Mouse (Mus musculus): ENCODE data around the gene Kcnj10. TPM values are rescaled to one million over a fixed set of nuclear protein-coding genes. Genes with fewer than 3 reads are reported as not detected.

The Kcnj10 gene
- total and polyA plus RNA-seq, 2 experiments, result 0.34 to 0.37 TPM

DNA sequence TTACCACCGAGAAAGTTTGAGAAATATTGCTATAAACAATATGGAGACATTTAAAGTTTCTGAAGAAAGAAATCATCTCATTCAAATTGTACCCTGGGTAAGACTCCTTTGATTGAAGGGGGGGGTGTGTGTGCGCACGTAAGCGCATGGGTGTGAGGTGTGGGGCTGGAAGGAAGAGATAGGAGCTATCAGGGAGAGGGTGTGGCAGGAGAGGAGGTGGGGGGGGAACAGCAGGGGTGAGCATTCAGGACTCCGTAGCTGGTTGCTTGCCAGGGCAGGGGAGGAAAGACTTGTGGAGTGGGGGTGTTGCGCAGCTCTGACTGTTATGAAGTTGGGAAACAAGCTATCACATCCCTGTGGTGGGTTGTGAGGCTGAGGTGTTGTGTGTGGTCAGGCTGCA lies 36.6 kb upstream of the Kcnj10 start:
- Histone ChIP-seq H3K4me3 (ENCODE audit: insufficient read depth, low read depth, low read length) (no peak overlapping the region), H3K27me3 (ENCODE audit: control insufficient read depth, insufficient read depth, low read length) (no peaks in the 10 kb centered on the region), H3K36me3 (ENCODE audit: control insufficient read depth, insufficient read depth, low read length) (no peaks in the 10 kb centered on the region), H3K9ac (ENCODE audit: low read depth, low read length) (no peak overlapping the region), H3K27ac (replicated peaks; ENCODE audit: insufficient read depth, low read depth, low read length) (no peak overlapping the region), H3K79me2 (ENCODE audit: control insufficient read depth, insufficient read depth, low read length) (no peaks in the 10 kb centered on the region), H3K4me1 (ENCODE audit: control insufficient read depth, insufficient read depth, low read length) (peaks cover 6% of the 10 kb centered on the region; the same call in 1 of the 2 replicates)
- 79% methylated on average over 6 of the region's 6 CpGs for WGBS
- DNase-seq (ENCODE audit: extremely low read depth, low read depth, low spot score), result no peak
- TF ChIP-seq CTCF (IDR thresholded peaks at IDR 0.05; ENCODE audit: low read depth, low read length) (no peak), POLR2A (IDR thresholded peaks at IDR 0.05; ENCODE audit: extremely low read depth, insufficient read depth, low read length) (no peak)

DNA sequence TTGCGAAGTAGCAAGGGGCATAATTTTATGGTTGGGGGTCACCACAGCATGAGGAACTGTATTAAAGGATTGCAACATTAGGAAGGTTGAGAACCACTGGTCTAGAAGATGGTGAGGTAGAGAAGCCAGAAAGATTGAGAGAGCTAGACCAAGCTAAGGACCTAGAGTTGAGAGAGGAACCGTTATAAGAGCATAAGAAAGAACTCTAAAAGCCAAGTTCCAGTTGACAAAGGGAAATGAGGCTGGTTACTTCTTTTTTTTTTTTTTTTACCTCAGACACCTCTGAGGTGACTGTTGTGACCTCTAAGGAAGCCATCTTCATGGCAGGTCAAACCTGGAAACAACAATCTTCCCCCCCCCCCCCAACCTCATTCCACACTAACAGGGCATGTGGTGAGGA lies 35.9 kb upstream of the Kcnj10 start:
- H3K27ac ChIP-seq (replicated peaks; ENCODE audit: insufficient read depth, low read depth, low read length), result no peak overlapping the region
- H3K27me3 ChIP-seq (ENCODE audit: control insufficient read depth, insufficient read depth, low read length), result no peaks in the 10 kb centered on the region
- no peaks in the 10 kb centered on the region for H3K36me3 ChIP-seq (ENCODE audit: control insufficient read depth, insufficient read depth, low read length)
- H3K4me3 ChIP-seq (ENCODE audit: insufficient read depth, low read depth, low read length), result no peak overlapping the region
- H3K9ac ChIP-seq (ENCODE audit: low read depth, low read length), result no peak overlapping the region
- no peak for DNase-seq (ENCODE audit: extremely low read depth, low read depth, low spot score)
- 95% methylated on average over 2 of the region's 2 CpGs for whole genome bisulfite sequencing
- TF ChIP-seq CTCF (IDR thresholded peaks at IDR 0.05; ENCODE audit: low read depth, low read length) (no peak), POLR2A (IDR thresholded peaks at IDR 0.05; ENCODE audit: extremely low read depth, insufficient read depth, low read length) (no peak)
- H3K79me2 ChIP-seq (ENCODE audit: control insufficient read depth, insufficient read depth, low read length), result no peaks in the 10 kb centered on the region
- H3K4me1 ChIP-seq (ENCODE audit: control insufficient read depth, insufficient read depth, low read length), result peaks cover 8% of the 10 kb centered on the region; the same call in 1 of the 2 replicates

DNA sequence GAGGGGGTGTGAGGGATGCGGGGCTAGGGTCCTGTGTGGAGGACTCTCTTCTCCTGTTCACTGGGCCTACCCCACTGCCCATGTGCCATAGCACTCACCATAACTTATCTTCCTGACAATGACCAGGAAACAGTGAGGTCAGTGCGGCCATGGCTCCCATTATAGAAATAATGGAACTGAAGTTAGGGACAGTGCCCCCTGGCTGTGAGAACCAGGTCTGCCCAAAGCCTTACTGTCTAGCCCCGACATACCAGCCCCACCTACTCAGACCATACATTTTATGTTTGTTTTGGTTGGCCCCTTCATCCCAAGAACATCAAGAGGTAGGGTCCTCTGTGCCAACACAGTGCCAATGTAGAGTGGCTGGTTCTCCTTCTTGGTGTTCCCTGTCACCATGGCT lies 35.4 kb upstream of the Kcnj10 start:
- H3K27ac ChIP-seq (replicated peaks; ENCODE audit: insufficient read depth, low read depth, low read length), result no peak overlapping the region
- no peak for DNase-seq (ENCODE audit: extremely low read depth, low read depth, low spot score)
- H3K4me3 ChIP-seq (ENCODE audit: insufficient read depth, low read depth, low read length), result no peak overlapping the region
- peaks cover 13% of the 10 kb centered on the region; the same call in 1 of the 2 replicates for H3K4me1 ChIP-seq (ENCODE audit: control insufficient read depth, insufficient read depth, low read length)
- H3K9ac ChIP-seq (ENCODE audit: low read depth, low read length), result no peak overlapping the region
- no peaks in the 10 kb centered on the region for H3K27me3 ChIP-seq (ENCODE audit: control insufficient read depth, insufficient read depth, low read length)
- H3K79me2 ChIP-seq (ENCODE audit: control insufficient read depth, insufficient read depth, low read length), result no peaks in the 10 kb centered on the region
- no peaks in the 10 kb centered on the region for H3K36me3 ChIP-seq (ENCODE audit: control insufficient read depth, insufficient read depth, low read length)
- WGBS, result 87% methylated on average over 3 of the region's 3 CpGs
- TF ChIP-seq POLR2A (IDR thresholded peaks at IDR 0.05; ENCODE audit: extremely low read depth, insufficient read depth, low read length) (no peak), CTCF (IDR thresholded peaks at IDR 0.05; ENCODE audit: low read depth, low read length) (peak; percentile 35; the same call in 1 of the 2 replicates)

DNA sequence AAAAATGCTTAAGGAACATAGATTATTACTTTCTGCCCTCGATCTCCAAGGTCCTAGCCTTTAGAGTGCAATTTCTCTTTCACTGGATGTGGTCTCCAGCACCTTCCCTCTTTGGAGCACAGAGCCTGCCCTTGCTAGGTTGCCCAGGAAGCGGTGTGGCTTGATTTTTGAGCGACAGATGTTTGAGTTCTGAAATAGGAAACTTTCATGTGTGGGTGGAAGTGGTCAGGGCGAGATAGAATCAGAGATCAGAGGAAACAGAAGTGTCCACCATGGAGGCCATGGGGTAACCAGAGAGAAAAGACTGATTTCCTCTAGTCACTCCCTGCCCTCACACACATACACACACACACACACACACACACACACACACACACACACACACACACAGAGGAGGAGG lies 34.8 kb upstream of the Kcnj10 start:
- TF ChIP-seq POLR2A (IDR thresholded peaks at IDR 0.05; ENCODE audit: extremely low read depth, insufficient read depth, low read length) (no peak), CTCF (IDR thresholded peaks at IDR 0.05; ENCODE audit: low read depth, low read length) (no peak)
- Histone ChIP-seq H3K9ac (ENCODE audit: low read depth, low read length) (no peak overlapping the region), H3K36me3 (ENCODE audit: control insufficient read depth, insufficient read depth, low read length) (no peaks in the 10 kb centered on the region), H3K4me3 (ENCODE audit: insufficient read depth, low read depth, low read length) (no peak overlapping the region), H3K79me2 (ENCODE audit: control insufficient read depth, insufficient read depth, low read length) (no peaks in the 10 kb centered on the region), H3K27ac (replicated peaks; ENCODE audit: insufficient read depth, low read depth, low read length) (no peak overlapping the region), H3K4me1 (ENCODE audit: control insufficient read depth, insufficient read depth, low read length) (peaks cover 16% of the 10 kb centered on the region), H3K27me3 (ENCODE audit: control insufficient read depth, insufficient read depth, low read length) (no peaks in the 10 kb centered on the region)
- DNase-seq (ENCODE audit: extremely low read depth, low read depth, low spot score), result no peak
- WGBS, result 62% methylated on average over 4 of the region's 4 CpGs

DNA sequence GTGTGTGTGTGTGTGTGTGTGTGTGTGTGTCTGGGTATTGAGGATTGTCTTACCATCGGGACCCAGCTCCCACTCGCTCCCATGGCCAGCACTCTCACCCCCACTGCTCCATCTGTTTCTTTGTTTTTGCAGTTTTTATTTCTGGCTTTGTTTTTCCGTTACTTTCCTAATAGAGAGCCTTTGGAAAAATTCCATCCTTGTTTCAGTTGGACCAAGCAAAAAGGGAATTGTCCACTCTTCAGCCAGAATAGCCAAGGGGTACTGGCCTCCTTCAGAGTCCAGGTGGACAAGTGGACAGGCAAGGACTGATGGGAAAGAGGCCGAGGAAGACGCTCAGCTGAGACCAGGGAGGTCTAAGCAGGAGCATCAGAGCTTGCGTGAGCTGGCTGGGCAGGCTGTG lies 34.1 kb upstream of the Kcnj10 start:
- no peak for DNase-seq (ENCODE audit: extremely low read depth, low read depth, low spot score)
- H3K9ac ChIP-seq (ENCODE audit: low read depth, low read length), result no peak overlapping the region
- no peak overlapping the region for H3K27ac ChIP-seq (replicated peaks; ENCODE audit: insufficient read depth, low read depth, low read length)
- 85% methylated on average over 6 of the region's 6 CpGs for WGBS
- no peaks in the 10 kb centered on the region for H3K36me3 ChIP-seq (ENCODE audit: control insufficient read depth, insufficient read depth, low read length)
- no peak overlapping the region for H3K4me3 ChIP-seq (ENCODE audit: insufficient read depth, low read depth, low read length)
- H3K27me3 ChIP-seq (ENCODE audit: control insufficient read depth, insufficient read depth, low read length), result no peaks in the 10 kb centered on the region
- peaks cover 16% of the 10 kb centered on the region for H3K4me1 ChIP-seq (ENCODE audit: control insufficient read depth, insufficient read depth, low read length)
- H3K79me2 ChIP-seq (ENCODE audit: control insufficient read depth, insufficient read depth, low read length), result no peaks in the 10 kb centered on the region
- TF ChIP-seq POLR2A (IDR thresholded peaks at IDR 0.05; ENCODE audit: extremely low read depth, insufficient read depth, low read length) (no peak), CTCF (IDR thresholded peaks at IDR 0.05; ENCODE audit: low read depth, low read length) (no peak)

DNA sequence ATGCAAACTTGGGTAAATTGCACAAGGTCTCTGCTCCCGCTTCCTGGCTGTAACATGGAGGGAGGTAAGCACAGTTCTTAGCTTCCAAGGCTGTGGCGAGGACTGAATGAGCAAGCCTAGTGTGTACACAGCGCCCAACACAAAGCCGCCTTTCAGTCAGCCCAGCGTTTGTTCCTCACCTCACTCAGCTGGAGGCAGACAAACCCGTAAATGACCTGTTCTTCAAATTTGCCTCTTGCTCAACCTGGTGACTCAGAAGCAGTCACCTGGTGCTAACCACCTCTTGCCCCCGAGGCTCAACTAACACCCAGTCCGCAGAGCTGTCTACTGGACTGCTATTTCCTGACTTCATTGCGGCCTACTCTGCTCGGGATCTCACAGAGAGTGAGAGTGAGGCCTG lies 33.1 kb upstream of the Kcnj10 start:
- 19% methylated on average over 10 of the region's 10 CpGs for WGBS
- H3K4me1 ChIP-seq (ENCODE audit: control insufficient read depth, insufficient read depth, low read length), result peaks cover 16% of the 10 kb centered on the region

More for the DNA sequence above, 33.1 kb upstream of the Kcnj10 start:
- no peak overlapping the region for H3K27ac ChIP-seq (replicated peaks; ENCODE audit: insufficient read depth, low read depth, low read length)
- H3K36me3 ChIP-seq (ENCODE audit: control insufficient read depth, insufficient read depth, low read length), result no peaks in the 10 kb centered on the region
- no peak overlapping the region for H3K4me3 ChIP-seq (ENCODE audit: insufficient read depth, low read depth, low read length)
- H3K27me3 ChIP-seq (ENCODE audit: control insufficient read depth, insufficient read depth, low read length), result no peaks in the 10 kb centered on the region
- DNase-seq (ENCODE audit: extremely low read depth, low read depth, low spot score), result peak; percentile 71
- TF ChIP-seq CTCF (IDR thresholded peaks at IDR 0.05; ENCODE audit: low read depth, low read length), result no peak
- TF ChIP-seq POLR2A (IDR thresholded peaks at IDR 0.05; ENCODE audit: extremely low read depth, insufficient read depth, low read length), result no peak
- H3K79me2 ChIP-seq (ENCODE audit: control insufficient read depth, insufficient read depth, low read length), result peaks cover 3% of the 10 kb centered on the region; the same call in 1 of the 2 replicates
- no peak overlapping the region for H3K9ac ChIP-seq (ENCODE audit: low read depth, low read length)
